Mouse (Mus musculus) cortical plate, adult 2 months (tissue): ENCODE measurements at regions not wholly inside any gene's neighbourhood (a gene's known extent, or its start where the extent isn't known, plus 50 kb on each side); places are given as distances from the start of the nearest gene placed in this dataset.
A peak's percentile ranks its signal among the peaks of the same experiment; 100 is the strongest.

Experiments used
- CTCF ChIP-seq: fragments of 200-500 bp; IDR thresholded peaks from 2 replicates; pipeline ENCODE4 v1.5.1; 2011; ENCODE audit warnings: mild to moderate bottlenecking, control low read depth, low read length; ENCODE audit not compliant: insufficient read depth; ENCODE audit errors: extremely low read depth
- POLR2A ChIP-seq: fragments of 200-500 bp; IDR thresholded peaks from 2 replicates; pipeline ENCODE4 v1.6.1; 2011; ENCODE audit warnings: mild to moderate bottlenecking, low read length, control low read depth; ENCODE audit not compliant: insufficient read depth; ENCODE audit errors: extremely low read depth

DNA sequence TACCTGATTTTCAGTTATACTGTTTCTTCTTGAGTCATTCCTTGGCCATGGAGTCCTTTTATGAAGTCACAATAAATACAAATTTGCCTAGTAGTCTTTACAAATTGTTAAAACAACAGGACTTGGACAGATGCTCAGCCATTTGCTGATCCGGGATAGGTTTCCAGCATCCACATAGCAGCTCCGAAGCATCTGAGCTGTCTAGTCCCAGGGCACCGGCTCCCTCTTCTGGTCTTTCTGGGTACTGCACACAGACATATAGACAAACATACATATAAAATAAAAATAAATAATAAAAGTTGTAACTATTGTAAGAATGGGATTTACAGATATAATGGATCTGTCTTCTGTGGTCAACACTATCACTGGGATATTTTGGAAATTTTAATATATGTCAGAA lies 91.8 kb downstream of the Cog6 start:
- TF ChIP-seq POLR2A = no peak
- peak; percentile 30 for TF ChIP-seq CTCF
